Mouse (Mus musculus) ES-Bruce4 (cell line): ENCODE measurements around the gene Mpst.

Source experiments
- CTCF ChIP-seq: IDR thresholded peaks from one replicate; pipeline ENCODE4 v1.8.1; 2011; ENCODE audit warnings: low read depth, low read length
- EP300 ChIP-seq: IDR thresholded peaks from 2 replicates; pipeline ENCODE4 v1.6.1; 2011; ENCODE audit warnings: low read depth, low read length; ENCODE audit not compliant: insufficient read depth
- POLR2A ChIP-seq: IDR thresholded peaks from one replicate; pipeline ENCODE4 v1.8.1; 2011; ENCODE audit warnings: low read length; ENCODE audit not compliant: insufficient read depth

- TF ChIP-seq EP300 (no peak), CTCF (no peak), POLR2A (no peak)
Measured at GRCm38 (mm10) chr15:78403896-78404295, 2.3 kb upstream of the Mpst start.
